Mouse (Mus musculus) liver, postnatal 0 days (tissue): ENCODE measurements around the gene Olfr955.

Experiments
- CTCF ChIP-seq: sonication (generic); IDR thresholded peaks from 2 replicates; pipeline ENCODE4 v1.5.1; 2016; ENCODE audit warnings: antibody characterized with exemption, low read depth
- EP300 ChIP-seq: IDR thresholded peaks from 2 replicates; pipeline ENCODE4 v1.6.1; 2016; ENCODE audit warnings: antibody characterized with exemption, low read depth, mild to moderate bottlenecking

DNA sequence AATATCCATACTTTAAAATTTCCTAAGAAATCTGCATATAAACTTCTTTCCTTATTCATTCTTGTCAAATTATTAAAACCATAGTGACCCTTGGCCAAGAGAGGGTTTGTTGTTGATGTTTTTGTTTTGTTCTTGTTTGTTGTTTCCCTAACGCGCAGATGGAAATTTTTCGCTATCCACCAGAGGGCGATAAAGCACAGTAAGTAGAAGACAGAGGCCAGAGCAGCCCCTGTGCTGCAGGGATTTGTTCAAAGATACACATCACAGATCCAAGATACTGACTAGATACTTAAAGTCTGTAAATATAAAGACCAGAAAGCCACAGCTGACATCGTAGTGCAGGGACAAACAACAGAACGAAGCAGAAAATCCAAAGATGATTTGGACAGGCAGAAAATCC, 37.3 kb upstream of the Olfr955 start:
- TF ChIP-seq EP300 (no peak), CTCF (peak; percentile 60)
